Mouse (Mus musculus) heart, embryonic 11.5 days (tissue): ENCODE results near the gene Guca2b. TPM values are rescaled to one million over a fixed set of nuclear protein-coding genes. Genes with fewer than 3 reads are reported as not detected.

Source experiments
- ATAC-seq: fragments of 200-750 bp; cut with Nextera tagmentation; replicated peaks from 2 replicates; pipeline ENCODE4 v1.8.0; 2017; ENCODE audit warnings: moderate library complexity; ENCODE audit not compliant: insufficient number of reproducible peaks, low FRiP score, low TSS enrichment
- H3K27ac ChIP-seq: fragments of 300-500 bp; sonication (generic); 2 replicates; pipeline ENCODE4 v1.5.1; 2014; ENCODE audit warnings: mild to moderate bottlenecking, low read depth, low read length
- H3K27me3 ChIP-seq: fragments of 300-500 bp; sonication (generic); 2 replicates; pipeline ENCODE4 v1.6.1; 2014; ENCODE audit warnings: mild to moderate bottlenecking, low read length, mixed read lengths; ENCODE audit not compliant: control insufficient read depth, insufficient read depth
- H3K36me3 ChIP-seq: fragments of 300-500 bp; sonication (generic); 2 replicates; pipeline ENCODE4 v1.6.1; 2014; ENCODE audit warnings: mild to moderate bottlenecking, low read length, moderate library complexity, mixed read lengths; ENCODE audit not compliant: control insufficient read depth, insufficient read depth
- H3K4me1 ChIP-seq: fragments of 300-500 bp; sonication (generic); 2 replicates; pipeline ENCODE4 v1.6.1; 2014; ENCODE audit warnings: low read length; ENCODE audit not compliant: control insufficient read depth, insufficient read depth
- H3K4me2 ChIP-seq: fragments of 300-500 bp; sonication (generic); 2 replicates; pipeline ENCODE4 v1.6.1; 2014; ENCODE audit warnings: mild to moderate bottlenecking, moderate library complexity
- H3K4me3 ChIP-seq: fragments of 300-500 bp; sonication (generic); 2 replicates; pipeline ENCODE4 v1.5.1; 2014; ENCODE audit warnings: low read depth, low read length
- H3K9ac ChIP-seq: fragments of 300-500 bp; sonication (generic); 2 replicates; pipeline ENCODE4 v1.6.1; 2014; ENCODE audit warnings: mild to moderate bottlenecking, low read depth, low read length, moderate library complexity
- H3K9me3 ChIP-seq: fragments of 300-500 bp; sonication (generic); replicated peaks from 2 replicates; pipeline ENCODE4 v1.6.1; 2016; ENCODE audit warnings: low read length; ENCODE audit not compliant: control insufficient read depth
- WGBS: fragments of 180-500 bp; shearing (Covaris S2); extraction: QIAGEN DNeasy Blood & Tissue Kit; methylation state at CpG from one replicate; pipeline ENCODE4 v1.1.7; 2014; ENCODE audit not compliant: insufficient replicate concordance; 5-methylcytosine and 5-hydroxymethylcytosine counted together
- polyA plus RNA-seq: library from polyadenylated mRNA; unstranded; fragments of >200 nt; fragmentation: Nextera tagmentation; extraction: Ambion mirVana; gene quantifications from 2 replicates; pipeline ENCODE4 v1.2.1, GENCODE M21; 2014

Guca2b gene
- polyA plus RNA-seq: not detected in 2 replicates

DNA sequence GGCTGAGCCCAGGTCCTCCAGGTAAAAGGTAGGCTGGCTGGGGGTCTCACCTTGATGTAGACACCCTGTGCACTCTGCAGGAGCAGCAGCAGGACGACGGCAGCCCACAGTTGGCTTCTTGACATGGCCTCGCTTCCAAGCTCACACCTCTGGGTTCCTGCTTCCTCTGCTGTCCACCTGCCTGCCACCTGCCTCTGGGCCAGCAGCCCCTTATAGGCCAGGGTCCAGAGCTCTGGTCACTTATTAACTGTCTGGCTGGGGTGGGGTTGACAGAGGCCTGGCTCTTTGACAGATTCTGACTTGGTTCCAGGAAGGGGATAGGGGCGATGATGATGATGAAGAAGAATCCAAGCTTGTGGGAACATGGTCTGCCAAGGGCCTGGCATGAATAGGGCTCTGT, at the start of gene Guca2b:
Gene Guca2b, minus strand, starts transcription at position 224 of the 400 bp plus-strand sequence.
- Histone ChIP-seq H3K4me3 (no peak within 1 kb of the TSS), H3K27me3 (no peaks in the 10 kb centered on the region), H3K4me2 (no peak within 1 kb of the TSS), H3K4me1 (peaks cover 11% of the 10 kb centered on the region), H3K36me3 (no peaks in the 10 kb centered on the region), H3K9me3 (no peaks in the 10 kb centered on the region; the same call in 1 of the 2 replicates), H3K27ac (no peak within 1 kb of the TSS), H3K9ac (peak within 1 kb of the TSS; percentile 24; the same call in 1 of the 2 replicates)
- ATAC-seq: no peak
- WGBS: 81% methylated on average over 4 of the region's 4 CpGs

DNA sequence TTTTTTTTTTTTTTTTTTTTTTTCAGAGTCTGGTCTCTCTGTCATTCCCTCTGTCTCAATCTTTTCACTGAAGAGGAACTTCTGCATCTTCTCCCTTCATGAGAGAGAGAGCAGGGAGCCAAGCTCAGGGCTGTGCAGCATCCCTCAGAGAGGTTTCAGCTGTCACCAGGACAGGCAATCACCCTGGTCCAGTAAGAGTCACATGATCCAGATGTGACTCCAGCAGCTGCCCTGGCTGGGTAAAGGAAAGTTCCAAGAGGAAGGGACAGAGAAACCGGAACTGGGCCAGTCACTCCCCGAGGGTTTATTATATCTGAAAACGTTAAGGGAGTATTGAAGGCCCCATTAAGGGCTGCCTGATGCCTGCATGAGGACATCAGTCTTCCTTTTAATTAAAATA, 49.0 kb upstream of the Guca2b start:
- H3K4me1 ChIP-seq: no peaks in the 10 kb centered on the region
- H3K9ac ChIP-seq: no peak overlapping the region
- H3K9me3 ChIP-seq: no peaks in the 10 kb centered on the region
- WGBS: 47% methylated on average over 3 of the region's 3 CpGs
- H3K27me3 ChIP-seq: peaks cover 2% of the 10 kb centered on the region; the same call in 1 of the 2 replicates
- ATAC-seq: no peak
- H3K27ac ChIP-seq: no peak overlapping the region
- no peak overlapping the region for H3K4me3 ChIP-seq
- H3K4me2 ChIP-seq: no peak overlapping the region
- H3K36me3 ChIP-seq: no peaks in the 10 kb centered on the region

- peaks cover 2% of the 10 kb centered on the region; the same call in 1 of the 2 replicates for H3K27me3 ChIP-seq
- 75% methylated on average over 5 of the region's 5 CpGs for WGBS
- no peaks in the 10 kb centered on the region for H3K9me3 ChIP-seq
- no peaks in the 10 kb centered on the region for H3K36me3 ChIP-seq
- no peak overlapping the region for H3K27ac ChIP-seq
- no peak overlapping the region for H3K9ac ChIP-seq
- H3K4me3 ChIP-seq: no peak overlapping the region
- no peak overlapping the region for H3K4me2 ChIP-seq
- H3K4me1 ChIP-seq: no peaks in the 10 kb centered on the region
- no peak for ATAC-seq
These were observed 48.6 kb upstream of the Guca2b start for GRCm38 (mm10) chr4:119707326-119707725.

GRCm38 (mm10) chr4:119703965-119704364, 45.2 kb upstream of the Guca2b start:
- Histone ChIP-seq H3K9me3 (0 out of 2 replicates have a peak, but pooled peaks cover 3% of the 10 kb centered on the region), H3K36me3 (no peaks in the 10 kb centered on the region), H3K27me3 (peaks cover 2% of the 10 kb centered on the region; the same call in 1 of the 2 replicates), H3K4me1 (no peaks in the 10 kb centered on the region), H3K4me2 (no peak overlapping the region), H3K9ac (no peak overlapping the region), H3K4me3 (no peak overlapping the region), H3K27ac (no peak overlapping the region)
- ATAC-seq: no peak
- WGBS: 77% methylated on average over 8 of the region's 8 CpGs

- H3K9me3 ChIP-seq: 0 out of 2 replicates have a peak, but pooled peaks cover 3% of the 10 kb centered on the region
- no peaks in the 10 kb centered on the region for H3K36me3 ChIP-seq
- H3K4me3 ChIP-seq: no peak overlapping the region
- peaks cover 2% of the 10 kb centered on the region; the same call in 1 of the 2 replicates for H3K27me3 ChIP-seq
- no peak for ATAC-seq
- 82% methylated on average over 11 of the region's 11 CpGs for WGBS
- no peak overlapping the region for H3K9ac ChIP-seq
- no peak overlapping the region for H3K4me2 ChIP-seq
- H3K4me1 ChIP-seq: no peaks in the 10 kb centered on the region
- no peak overlapping the region for H3K27ac ChIP-seq
These were observed 42.7 kb upstream of the Guca2b start for GRCm38 (mm10) chr4:119701269-119701954.

DNA sequence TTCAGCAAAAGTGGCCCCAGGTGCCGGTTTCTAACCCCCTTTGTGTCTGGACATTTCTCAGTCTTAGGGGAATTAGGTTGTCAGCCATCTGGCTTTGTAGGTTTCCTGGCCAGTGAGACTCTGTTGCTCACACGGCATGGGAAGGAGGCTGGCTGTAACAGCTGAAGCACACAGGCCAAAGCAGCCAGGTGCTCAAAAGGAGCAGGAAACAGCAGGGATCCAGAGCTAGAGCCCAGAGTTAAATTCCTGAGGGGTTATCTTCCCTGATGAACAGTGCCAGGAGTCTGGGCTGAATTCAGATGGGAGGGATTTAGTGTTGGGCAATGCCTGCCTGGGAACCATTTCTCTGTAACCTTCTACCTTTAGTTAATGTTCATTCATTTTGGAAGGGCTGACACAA, 39.6 kb upstream of the Guca2b start:
- WGBS: 58% methylated on average over 2 of the region's 2 CpGs
- 0 out of 2 replicates have a peak, but pooled peaks cover 3% of the 10 kb centered on the region for H3K9me3 ChIP-seq
- no peak overlapping the region for H3K27ac ChIP-seq
- ATAC-seq: no peak
- H3K4me2 ChIP-seq: no peak overlapping the region
- no peaks in the 10 kb centered on the region for H3K36me3 ChIP-seq
- H3K4me1 ChIP-seq: no peaks in the 10 kb centered on the region
- H3K9ac ChIP-seq: no peak overlapping the region
- H3K27me3 ChIP-seq: peaks cover 2% of the 10 kb centered on the region; the same call in 1 of the 2 replicates
- H3K4me3 ChIP-seq: no peak overlapping the region

DNA sequence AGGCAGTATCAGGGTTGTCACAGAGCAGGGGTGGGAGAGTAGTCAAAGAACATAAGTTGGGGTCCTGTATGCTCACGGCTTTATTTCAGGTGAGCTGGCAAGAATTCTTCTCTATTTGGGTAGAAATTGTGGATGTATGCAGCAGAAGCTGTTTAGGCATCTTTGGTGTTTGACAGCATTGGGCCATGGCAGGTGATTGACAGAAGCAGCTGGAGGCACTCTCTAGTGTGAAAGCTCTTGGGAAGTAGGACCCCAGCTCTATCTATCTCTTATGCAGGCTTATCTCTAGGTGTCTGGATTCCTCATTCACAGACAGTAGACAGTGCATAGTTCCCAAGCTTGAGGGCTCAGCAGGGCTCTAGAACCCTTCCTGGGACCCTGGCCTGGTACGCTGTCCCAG, 27.0 kb upstream of the Guca2b start:
- Histone ChIP-seq H3K9me3 (no peaks in the 10 kb centered on the region), H3K27ac (no peak overlapping the region), H3K27me3 (no peaks in the 10 kb centered on the region), H3K4me2 (no peak overlapping the region), H3K36me3 (no peaks in the 10 kb centered on the region), H3K9ac (no peak overlapping the region), H3K4me1 (no peaks in the 10 kb centered on the region), H3K4me3 (no peak overlapping the region)
- 65% methylated on average over 2 of the region's 2 CpGs for WGBS
- no peak for ATAC-seq

DNA sequence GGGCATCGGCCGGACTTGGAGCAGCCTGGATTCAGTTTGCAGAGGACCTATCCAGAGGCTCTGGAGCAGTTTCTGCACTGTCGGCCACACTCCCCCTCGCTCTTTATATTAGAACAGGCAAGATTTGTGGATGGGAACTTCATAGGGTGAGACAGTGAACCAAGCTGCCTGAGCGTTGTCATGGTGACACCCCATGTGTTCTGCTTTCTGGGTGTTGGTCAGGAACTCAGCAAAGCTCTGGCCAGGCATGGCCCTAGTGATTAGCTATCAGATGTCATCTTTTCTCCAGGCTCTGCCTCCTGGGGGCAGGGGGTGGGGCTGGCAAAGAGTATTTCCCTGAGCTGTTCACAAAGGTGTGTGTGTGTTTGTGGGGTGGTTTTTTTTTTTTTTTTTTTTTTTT, 23.8 kb upstream of the Guca2b start:
- WGBS: 51% methylated on average over 5 of the region's 5 CpGs

GRCm38 (mm10) chr4:119672685-119673084, 13.9 kb upstream of the Guca2b start:
- no peaks in the 10 kb centered on the region for H3K9me3 ChIP-seq
- no peak overlapping the region for H3K27ac ChIP-seq
- no peak overlapping the region for H3K4me2 ChIP-seq
- no peaks in the 10 kb centered on the region for H3K27me3 ChIP-seq
- 13% methylated on average over 5 of the region's 5 CpGs for WGBS
- no peaks in the 10 kb centered on the region for H3K36me3 ChIP-seq
- no peak for ATAC-seq
- no peak overlapping the region for H3K4me3 ChIP-seq
- H3K9ac ChIP-seq: no peak overlapping the region
- peaks cover 15% of the 10 kb centered on the region for H3K4me1 ChIP-seq

More for the DNA sequence above, 23.8 kb upstream of the Guca2b start:
- Histone ChIP-seq H3K9me3 (no peaks in the 10 kb centered on the region), H3K27me3 (no peaks in the 10 kb centered on the region), H3K36me3 (no peaks in the 10 kb centered on the region), H3K4me3 (no peak overlapping the region), H3K4me1 (no peaks in the 10 kb centered on the region), H3K4me2 (no peak overlapping the region), H3K9ac (no peak overlapping the region), H3K27ac (no peak overlapping the region)
- no peak for ATAC-seq
